Mouse (Mus musculus) liver, embryonic 14.5 days (tissue): Measurements from ENCODE around the gene Fam219a. TPM values are rescaled to one million over a fixed set of nuclear protein-coding genes. Genes with fewer than 3 reads are reported as not detected.

Experiments
- ATAC-seq: fragments of 200-750 bp; cut with Nextera tagmentation; 2 replicates; pipeline ENCODE4 v1.8.0; 2017; ENCODE audit warnings: moderate number of reproducible peaks, mild to moderate bottlenecking, moderate library complexity; ENCODE audit not compliant: insufficient read depth
- DNase-seq, 3 experiments: peaks; one replicate each; pipeline ENCODE4 v3.0.0-alpha.2; 2012 to 2013; ENCODE audit warnings: low read depth in 3 of 3, low spot score in 3 of 3
- H3K27ac ChIP-seq: fragments of 300-500 bp; sonication (generic); 2 replicates; pipeline ENCODE4 v1.5.1; 2014; ENCODE audit warnings: moderate library complexity, mild to moderate bottlenecking, control low read depth, inconsistent platforms
- H3K27me3 ChIP-seq: fragments of 300-500 bp; sonication (generic); 2 replicates; pipeline ENCODE4 v1.6.1; 2014; ENCODE audit warnings: mild to moderate bottlenecking, low read length, moderate library complexity; ENCODE audit not compliant: control insufficient read depth, insufficient read depth
- H3K36me3 ChIP-seq: fragments of 300-500 bp; sonication (generic); replicated peaks from 2 replicates; pipeline ENCODE4 v1.6.1; 2014; ENCODE audit warnings: low read depth; ENCODE audit not compliant: control insufficient read depth, insufficient read depth
- H3K4me1 ChIP-seq, 2 experiments: fragments of 200-500 bp in 1 of 2; fragments of 300-500 bp in 1 of 2; sonication (generic) in 1 of 2; replicated peaks; 2 replicates each; pipeline ENCODE4 v1.6.1; 2012 to 2014; ENCODE audit warnings: antibody characterized with exemption in 1 of 2, inconsistent platforms in 1 of 2, low read length in 1 of 2; ENCODE audit not compliant: control insufficient read depth in 2 of 2, insufficient read depth in 2 of 2
- H3K4me2 ChIP-seq: fragments of 300-500 bp; sonication (generic); 2 replicates; pipeline ENCODE4 v1.6.1; 2014; ENCODE audit warnings: low read depth, mild to moderate bottlenecking, control low read depth, moderate library complexity
- H3K4me3 ChIP-seq, 2 experiments: fragments of 200-500 bp in 1 of 2; fragments of 300-500 bp in 1 of 2; sonication (generic) in 1 of 2; 2 replicates each; pipeline ENCODE4 v1.5.1; 2012 to 2014; ENCODE audit warnings: low read depth in 2 of 2, low read length in 2 of 2, mild to moderate bottlenecking in 2 of 2, control low read depth in 1 of 2, inconsistent platforms in 1 of 2, moderate library complexity in 1 of 2; ENCODE audit not compliant: insufficient read depth in 1 of 2
- H3K9ac ChIP-seq: fragments of 300-500 bp; sonication (generic); replicated peaks from 2 replicates; pipeline ENCODE4 v1.6.1; 2014; ENCODE audit warnings: mild to moderate bottlenecking, control low read depth, moderate library complexity
- H3K9me3 ChIP-seq: fragments of 300-500 bp; sonication (generic); 2 replicates; pipeline ENCODE4 v1.6.1; 2016; ENCODE audit warnings: low read length, mixed read lengths; ENCODE audit not compliant: control insufficient read depth
- CTCF ChIP-seq: IDR thresholded peaks from 2 replicates; pipeline ENCODE4 v1.5.1; 2016; ENCODE audit warnings: antibody characterized with exemption, low read depth, control low read depth
- EP300 ChIP-seq: IDR thresholded peaks from 2 replicates; pipeline ENCODE4 v1.6.1; 2016; ENCODE audit warnings: antibody characterized with exemption, low read depth
- WGBS: fragments of 180-500 bp; shearing (Covaris S2); extraction: QIAGEN DNeasy Blood & Tissue Kit; methylation state at CpG from one replicate; pipeline ENCODE4 v1.1.7; 2014; ENCODE audit not compliant: insufficient replicate concordance; 5-methylcytosine and 5-hydroxymethylcytosine counted together
- polyA plus RNA-seq, 2 experiments: library from polyadenylated mRNA; depleted of rRNA in 1 of 2; stranded (reverse) in 1 of 2; unstranded in 1 of 2; fragments of >200 nt; fragmentation: Nextera tagmentation in 1 of 2; extraction: Ambion mirVana in 1 of 2; gene quantifications; 2 replicates each; pipeline versions ENCODE4 v1.2.1 to v1.2.3; 2012 to 2014

Gene Fam219a
- polyA plus RNA-seq, 2 experiments, result 0.38 to 1.8 TPM

DNA sequence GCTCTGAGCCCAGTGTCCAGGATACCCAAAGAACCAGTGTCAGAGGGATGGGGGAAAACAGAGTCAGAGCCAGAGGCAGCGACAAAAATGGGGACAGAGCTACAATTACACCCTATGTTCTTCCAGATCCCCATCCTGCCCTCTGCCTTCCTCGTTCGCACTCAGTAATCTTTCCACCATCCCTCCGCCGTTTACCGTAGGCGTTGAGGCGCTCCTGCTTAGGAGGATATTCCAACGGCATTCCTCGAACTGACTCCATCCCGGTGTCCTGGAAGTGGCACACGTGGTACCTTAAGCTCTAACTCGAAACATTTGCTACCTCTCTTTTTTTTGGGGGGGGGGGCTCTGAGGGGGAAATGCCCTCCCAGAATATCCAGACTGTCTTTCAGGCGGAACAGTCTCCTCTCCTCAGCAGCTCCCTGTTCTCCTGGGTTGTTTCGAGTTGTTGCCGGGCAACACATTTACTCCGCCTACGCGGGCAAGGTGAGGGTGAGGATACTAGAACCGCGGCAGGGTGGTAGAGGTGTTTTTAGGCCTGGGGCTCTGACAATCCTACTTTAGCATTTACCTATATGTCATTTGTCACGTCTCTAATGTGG is 61.9 kb downstream of the Fam219a start:
- ATAC-seq (no peak), DNase-seq (no peak)
- TF ChIP-seq EP300 (no peak), CTCF (no peak)
- 8% methylated on average over 22 of the region's 22 CpGs for WGBS
- H3K27me3 ChIP-seq, result peaks cover 14% of the 10 kb centered on the region
- H3K9ac ChIP-seq, result 0 out of 2 replicates have a peak overlapping the region, but pooled peaks have one; percentile 9
- peak overlapping the region; percentile 67 for H3K4me2 ChIP-seq
- H3K27ac ChIP-seq, result no peak overlapping the region
- peak overlapping the region; percentile 28 to 41 for H3K4me3 ChIP-seq
- peaks cover 0 to 16% of the 10 kb centered on the region in 2 experiments; a peak in 3 of 4 replicates for H3K4me1 ChIP-seq
- H3K9me3 ChIP-seq, result no peaks in the 10 kb centered on the region
- H3K36me3 ChIP-seq, result no peaks in the 10 kb centered on the region

DNA sequence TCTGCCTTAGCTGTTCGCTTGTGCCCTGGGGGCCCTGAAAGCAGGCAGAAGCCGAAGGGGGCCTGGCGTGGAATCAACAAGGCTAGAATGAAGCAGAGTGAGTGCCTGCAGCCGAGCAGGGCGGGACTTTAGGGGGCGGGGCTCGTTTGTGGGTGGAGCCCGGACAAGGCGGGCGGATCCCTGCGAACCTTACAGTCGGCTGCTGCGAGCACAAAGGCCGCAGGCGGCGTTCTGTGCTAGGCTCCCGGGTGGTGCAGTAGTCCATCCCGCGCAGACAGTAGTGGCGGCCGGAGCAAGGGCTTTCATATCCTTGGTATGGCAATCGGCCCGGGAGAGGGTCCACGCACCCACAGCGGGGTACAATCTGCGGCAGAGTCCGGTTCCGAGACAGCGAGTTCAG is 62.4 kb downstream of the Fam219a start:
- Histone ChIP-seq H3K4me1 (peaks cover 0 to 18% of the 10 kb centered on the region in 2 experiments; a peak in 3 of 4 replicates), H3K27ac (no peak overlapping the region), H3K9me3 (no peaks in the 10 kb centered on the region), H3K4me2 (peak overlapping the region; percentile 67), H3K9ac (0 out of 2 replicates have a peak overlapping the region, but pooled peaks have one; percentile 9), H3K4me3 (peak overlapping the region; percentile 41 to 46), H3K27me3 (peaks cover 19% of the 10 kb centered on the region), H3K36me3 (no peaks in the 10 kb centered on the region)
- ATAC-seq (peak; percentile 48), DNase-seq (peak; percentile 53 to 54 (median 54))
- under 1% methylated on average over 29 of the region's 29 CpGs for WGBS
- TF ChIP-seq EP300 (no peak), CTCF (peak; percentile 47)

DNA sequence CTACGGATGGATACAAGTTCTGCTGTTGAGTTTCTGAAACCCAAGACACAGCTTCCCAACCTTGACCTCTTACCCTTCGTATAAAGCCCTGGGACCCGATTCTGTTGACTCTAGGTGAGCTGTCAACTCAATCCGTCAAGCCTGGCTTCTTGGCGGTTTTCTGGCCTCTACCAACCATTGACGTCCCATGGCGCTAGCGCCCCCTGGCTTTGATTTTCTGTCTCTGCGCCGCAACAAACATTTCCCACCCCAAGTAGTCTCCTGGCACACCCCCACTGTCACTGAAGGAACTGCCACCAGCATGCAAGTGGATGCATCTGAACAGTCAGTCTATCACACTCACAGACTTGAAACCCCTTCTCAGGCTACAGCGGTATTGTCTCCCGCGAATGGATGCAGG is 63.2 kb downstream of the Fam219a start:
- 10% methylated on average over 13 of the region's 13 CpGs for WGBS
- H3K27me3 ChIP-seq, result peaks cover 24% of the 10 kb centered on the region

GRCm38 (mm10) chr4:41505131-41505551 is 64.2 kb downstream of the Fam219a start:
- Histone ChIP-seq H3K4me1 (peaks cover 0 to 18% of the 10 kb centered on the region in 2 experiments; a peak in 3 of 4 replicates), H3K9me3 (no peaks in the 10 kb centered on the region), H3K4me2 (no peak overlapping the region), H3K27ac (no peak overlapping the region), H3K9ac (no peak overlapping the region), H3K36me3 (no peaks in the 10 kb centered on the region), H3K4me3 (no peak overlapping the region), H3K27me3 (peaks cover 34% of the 10 kb centered on the region)
- 47% methylated on average over 11 of the region's 11 CpGs for WGBS
- no peak for ATAC-seq
- DNase-seq, result no peak
- TF ChIP-seq EP300 (no peak), CTCF (peak; percentile 70)

More for the DNA sequence above, 63.2 kb downstream of the Fam219a start:
- Histone ChIP-seq H3K4me3 (peak overlapping the region in 1 of 2 experiments; percentile 46; a peak in 1 of 4 replicates), H3K4me2 (peak overlapping the region; percentile 67), H3K4me1 (peaks cover 0 to 18% of the 10 kb centered on the region in 2 experiments; a peak in 3 of 4 replicates), H3K9me3 (no peaks in the 10 kb centered on the region), H3K9ac (no peak overlapping the region), H3K27ac (no peak overlapping the region), H3K36me3 (no peaks in the 10 kb centered on the region)
- peak; percentile 32 to 40 (median 36) for DNase-seq
- peak; percentile 80 for TF ChIP-seq CTCF
- TF ChIP-seq EP300, result no peak
- no peak for ATAC-seq

DNA sequence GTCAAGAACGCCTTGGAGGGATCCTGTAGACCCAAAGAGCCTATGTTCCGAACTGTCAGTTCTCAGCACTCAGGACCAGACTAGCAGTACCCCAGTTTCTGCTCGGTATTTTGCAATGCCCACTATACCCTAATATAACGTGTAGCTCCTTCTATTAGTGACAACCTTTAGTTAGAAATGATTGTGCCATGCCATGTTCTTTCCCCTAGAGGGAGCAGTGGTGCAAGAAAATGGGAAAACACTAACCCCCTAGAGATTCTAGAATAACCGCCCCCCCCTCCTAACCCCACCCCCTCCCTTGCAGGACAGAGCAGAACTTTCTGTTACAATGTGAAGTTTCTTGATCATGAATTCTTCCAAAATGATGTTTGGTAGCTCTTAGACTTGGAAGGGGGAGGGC is 65.0 kb downstream of the Fam219a start:
- TF ChIP-seq CTCF (peak; percentile 26; the same call in 1 of the 2 replicates), EP300 (no peak)
- no peak overlapping the region for H3K27ac ChIP-seq
- no peaks in the 10 kb centered on the region for H3K36me3 ChIP-seq
- H3K27me3 ChIP-seq, result peaks cover 42% of the 10 kb centered on the region
- ATAC-seq (no peak), DNase-seq (no peak)
- H3K4me2 ChIP-seq, result no peak overlapping the region
- 57% methylated on average over 5 of the region's 5 CpGs for WGBS
- peaks cover 0 to 18% of the 10 kb centered on the region in 2 experiments; a peak in 3 of 4 replicates for H3K4me1 ChIP-seq
- H3K4me3 ChIP-seq, result no peak overlapping the region
- H3K9ac ChIP-seq, result no peak overlapping the region
- no peaks in the 10 kb centered on the region for H3K9me3 ChIP-seq
